Mouse (Mus musculus) midbrain, embryonic 12.5 days (tissue): ENCODE measurements around the gene Aoc3. TPM values are rescaled to one million over a fixed set of nuclear protein-coding genes. Genes with fewer than 3 reads are reported as not detected.
A peak's percentile ranks its signal among the peaks of the same experiment; 100 is the strongest.
"Not testable (repeated sequence)": the region's sequence is repeated elsewhere in the genome, so short reads cannot be mapped to it uniquely, and the experiment has no call there.

Experiments used
- ATAC-seq: fragments of 200-750 bp; cut with Nextera tagmentation; 2 replicates; pipeline ENCODE4 v1.8.0; 2017; ENCODE audit warnings: low read depth, moderate TSS enrichment, moderate library complexity; ENCODE audit not compliant: low FRiP score
- H3K27ac ChIP-seq: fragments of 300-500 bp; sonication (generic); replicated peaks from 2 replicates; pipeline ENCODE4 v1.5.1; 2016; ENCODE audit warnings: mild to moderate bottlenecking
- H3K27me3 ChIP-seq: fragments of 300-500 bp; sonication (generic); 2 replicates; pipeline ENCODE4 v1.6.1; 2016; ENCODE audit warnings: mild to moderate bottlenecking
- H3K36me3 ChIP-seq: fragments of 300-500 bp; sonication (generic); 2 replicates; pipeline ENCODE4 v1.6.1; 2016
- H3K4me1 ChIP-seq: fragments of 300-500 bp; sonication (generic); 2 replicates; pipeline ENCODE4 v1.6.1; 2016
- H3K4me2 ChIP-seq: fragments of 300-500 bp; sonication (generic); replicated peaks from 2 replicates; pipeline ENCODE4 v1.6.1; 2016; ENCODE audit warnings: mild to moderate bottlenecking, moderate library complexity
- H3K4me3 ChIP-seq: fragments of 300-500 bp; sonication (generic); 2 replicates; pipeline ENCODE4 v1.5.1; 2016; ENCODE audit warnings: mild to moderate bottlenecking
- H3K9ac ChIP-seq: fragments of 300-500 bp; sonication (generic); replicated peaks from 2 replicates; pipeline ENCODE4 v1.6.1; 2016; ENCODE audit warnings: mild to moderate bottlenecking, moderate library complexity
- H3K9me3 ChIP-seq: fragments of 300-500 bp; sonication (generic); 2 replicates; pipeline ENCODE4 v1.6.1; 2016; ENCODE audit warnings: mild to moderate bottlenecking
- WGBS: fragments of 180-500 bp; shearing (Covaris S2); methylation state at CpG from one replicate; pipeline ENCODE4 v1.1.7; 2016; 5-methylcytosine and 5-hydroxymethylcytosine counted together
- polyA plus RNA-seq: library from polyadenylated mRNA; unstranded; fragments of >200 nt; fragmentation: Nextera tagmentation; extraction: Ambion mirVana; gene quantifications from 2 replicates; pipeline ENCODE4 v1.2.1, GENCODE M21; 2016

Gene Aoc3
- polyA plus RNA-seq, 1 experiment from 2014 or later: not detected

GRCm38 (mm10) chr11:101355916-101356315, 25.5 kb downstream of the Aoc3 start:
- H3K9me3 ChIP-seq: no peaks in the 10 kb centered on the region
- H3K4me1 ChIP-seq: no peaks in the 10 kb centered on the region
- no peak for ATAC-seq
- WGBS: 83% methylated on average over 2 of the region's 2 CpGs
- no peak overlapping the region for H3K4me3 ChIP-seq
- no peak overlapping the region for H3K9ac ChIP-seq
- H3K36me3 ChIP-seq: no peaks in the 10 kb centered on the region
- H3K27ac ChIP-seq: no peak overlapping the region
- H3K4me2 ChIP-seq: no peak overlapping the region
- no peaks in the 10 kb centered on the region; the same call in 1 of the 2 replicates for H3K27me3 ChIP-seq

- Histone ChIP-seq H3K4me2 (no peak overlapping the region), H3K27me3 (no peaks in the 10 kb centered on the region), H3K9me3 (no peaks in the 10 kb centered on the region), H3K9ac (no peak overlapping the region), H3K27ac (no peak overlapping the region), H3K4me3 (no peak overlapping the region), H3K36me3 (no peaks in the 10 kb centered on the region), H3K4me1 (no peaks in the 10 kb centered on the region)
- WGBS: 86% methylated on average over 3 of the region's 3 CpGs
- no peak for ATAC-seq
These were observed 27.2 kb downstream of the Aoc3 start for GRCm38 (mm10) chr11:101357505-101358182.

- no peak overlapping the region for H3K4me3 ChIP-seq
- no peak overlapping the region for H3K27ac ChIP-seq
- no peak overlapping the region for H3K4me2 ChIP-seq
- no peaks in the 10 kb centered on the region for H3K9me3 ChIP-seq
- H3K36me3 ChIP-seq: no peaks in the 10 kb centered on the region
- no peak overlapping the region for H3K9ac ChIP-seq
- H3K27me3 ChIP-seq: no peaks in the 10 kb centered on the region
- ATAC-seq: no peak
- WGBS: 77% methylated on average over 9 of the region's 9 CpGs
- no peaks in the 10 kb centered on the region for H3K4me1 ChIP-seq
These were observed 29.4 kb downstream of the Aoc3 start for GRCm38 (mm10) chr11:101359776-101360175.

- Histone ChIP-seq H3K9me3 (no peaks in the 10 kb centered on the region), H3K27ac (no peak overlapping the region), H3K27me3 (no peaks in the 10 kb centered on the region), H3K4me2 (no peak overlapping the region), H3K4me1 (no peaks in the 10 kb centered on the region), H3K9ac (no peak overlapping the region), H3K36me3 (no peaks in the 10 kb centered on the region), H3K4me3 (no peak overlapping the region)
- WGBS: 69% methylated on average over 3 of the region's 3 CpGs
- ATAC-seq: no peak
These were observed 30.3 kb downstream of the Aoc3 start for GRCm38 (mm10) chr11:101360651-101361113.

GRCm38 (mm10) chr11:101364531-101364931, 34.1 kb downstream of the Aoc3 start:
- Histone ChIP-seq H3K9ac (no peak overlapping the region), H3K36me3 (no peaks in the 10 kb centered on the region), H3K4me3 (no peak overlapping the region), H3K4me2 (no peak overlapping the region), H3K4me1 (no peaks in the 10 kb centered on the region), H3K27ac (no peak overlapping the region), H3K9me3 (no peaks in the 10 kb centered on the region), H3K27me3 (no peaks in the 10 kb centered on the region)
- 89% methylated on average over 5 of the region's 5 CpGs for WGBS
- no peak for ATAC-seq

- H3K27ac ChIP-seq: no peak within 1 kb of the TSS
- 91% methylated on average over 8 of the region's 8 CpGs for WGBS
- no peaks in the 10 kb centered on the region for H3K4me1 ChIP-seq
- H3K9me3 ChIP-seq: no peaks in the 10 kb centered on the region
- no peak within 1 kb of the TSS for H3K4me2 ChIP-seq
- ATAC-seq: no peak
- H3K36me3 ChIP-seq: no peaks in the 10 kb centered on the region
- H3K27me3 ChIP-seq: no peaks in the 10 kb centered on the region
- H3K4me3 ChIP-seq: no peak within 1 kb of the TSS
- no peak within 1 kb of the TSS for H3K9ac ChIP-seq
These were observed 37.0 kb downstream of the Aoc3 start, which contains the start of gene G6pc for GRCm38 (mm10) chr11:101367326-101367935. TSS of gene G6pc (plus strand) at chr11:101367561.

- Histone ChIP-seq H3K4me1 (no peaks in the 10 kb centered on the region), H3K27ac (no peak overlapping the region), H3K27me3 (no peaks in the 10 kb centered on the region), H3K4me2 (no peak overlapping the region), H3K36me3 (no peaks in the 10 kb centered on the region), H3K4me3 (no peak overlapping the region), H3K9ac (no peak overlapping the region), H3K9me3 (no peaks in the 10 kb centered on the region)
- ATAC-seq: no peak
- 82% methylated on average over 5 of the region's 5 CpGs for WGBS
These were observed 39.7 kb downstream of the Aoc3 start for GRCm38 (mm10) chr11:101370141-101370540.

GRCm38 (mm10) chr11:101374421-101374938, 44.1 kb downstream of the Aoc3 start:
- Histone ChIP-seq H3K27ac (no peak overlapping the region), H3K4me1 (no peaks in the 10 kb centered on the region), H3K9me3 (no peaks in the 10 kb centered on the region), H3K9ac (no peak overlapping the region), H3K4me3 (no peak overlapping the region), H3K4me2 (no peak overlapping the region), H3K36me3 (no peaks in the 10 kb centered on the region), H3K27me3 (peaks cover 6% of the 10 kb centered on the region; the same call in 1 of the 2 replicates)
- 71% methylated on average over 7 of the region's 7 CpGs for WGBS
- no peak for ATAC-seq

- H3K27ac ChIP-seq, H3K9me3 ChIP-seq: not testable (repeated sequence)
- WGBS: 98% methylated on average over 8 of the region's 8 CpGs
These were observed 47.8 kb downstream of the Aoc3 start for GRCm38 (mm10) chr11:101378196-101378595.

GRCm38 (mm10) chr11:101378926-101379325, 48.5 kb downstream of the Aoc3 start:
- Histone ChIP-seq H3K9me3 (no peaks in the 10 kb centered on the region), H3K27ac (no peak overlapping the region), H3K4me3 (no peak overlapping the region), H3K9ac (no peak overlapping the region), H3K4me1 (peaks cover 5% of the 10 kb centered on the region), H3K36me3 (no peaks in the 10 kb centered on the region), H3K4me2 (no peak overlapping the region), H3K27me3 (peaks cover 6% of the 10 kb centered on the region; the same call in 1 of the 2 replicates)
- 90% methylated on average over 6 of the region's 6 CpGs for WGBS
- no peak for ATAC-seq

More at GRCm38 (mm10) chr11:101378196-101378595, 47.8 kb downstream of the Aoc3 start:
- not testable (repeated sequence) for H3K36me3 ChIP-seq, H3K9ac ChIP-seq, ATAC-seq, H3K4me3 ChIP-seq, H3K27me3 ChIP-seq, H3K4me2 ChIP-seq, H3K4me1 ChIP-seq

GRCm38 (mm10) chr11:101381817-101382216, 51.4 kb downstream of the Aoc3 start:
- no peak overlapping the region for H3K4me2 ChIP-seq
- peaks cover 5% of the 10 kb centered on the region for H3K4me1 ChIP-seq
- no peak overlapping the region for H3K27ac ChIP-seq
- no peaks in the 10 kb centered on the region for H3K27me3 ChIP-seq
- H3K36me3 ChIP-seq: no peaks in the 10 kb centered on the region
- 5% methylated on average over 4 of the region's 4 CpGs for WGBS
- ATAC-seq: 0 out of 2 replicates have a peak, but pooled peaks have one; percentile 41
- H3K9ac ChIP-seq: no peak overlapping the region
- no peaks in the 10 kb centered on the region for H3K9me3 ChIP-seq
- no peak overlapping the region for H3K4me3 ChIP-seq
